Mouse (Mus musculus) limb, embryonic 13.5 days (tissue): Measurements from ENCODE around the gene Mgl2. TPM values are rescaled to one million over a fixed set of nuclear protein-coding genes. Genes with fewer than 3 reads are reported as not detected.

ENCODE experiments used
- ATAC-seq: fragments of 200-750 bp; cut with Nextera tagmentation; 2 replicates; pipeline ENCODE4 v1.8.0; 2017; ENCODE audit warnings: low read depth, moderate number of reproducible peaks, moderate TSS enrichment; ENCODE audit not compliant: low FRiP score
- H3K27ac ChIP-seq: fragments of 300-500 bp; sonication (generic); 2 replicates; pipeline ENCODE4 v1.5.1; 2015; ENCODE audit warnings: inconsistent platforms, mild to moderate bottlenecking, moderate library complexity
- H3K27me3 ChIP-seq: fragments of 300-500 bp; sonication (generic); 2 replicates; pipeline ENCODE4 v1.6.1; 2015; ENCODE audit warnings: mild to moderate bottlenecking, inconsistent platforms
- H3K36me3 ChIP-seq: fragments of 300-500 bp; sonication (generic); 2 replicates; pipeline ENCODE4 v1.6.1; 2015; ENCODE audit warnings: inconsistent platforms, mild to moderate bottlenecking, moderate library complexity
- H3K4me1 ChIP-seq: fragments of 300-500 bp; sonication (generic); 2 replicates; pipeline ENCODE4 v1.6.1; 2015; ENCODE audit warnings: inconsistent platforms
- H3K4me2 ChIP-seq: fragments of 300-500 bp; sonication (generic); replicated peaks from 2 replicates; pipeline ENCODE4 v1.6.1; 2015; ENCODE audit warnings: inconsistent platforms, mild to moderate bottlenecking, moderate library complexity
- H3K4me3 ChIP-seq: fragments of 300-500 bp; sonication (generic); 2 replicates; pipeline ENCODE4 v1.5.1; 2015; ENCODE audit warnings: moderate library complexity, mild to moderate bottlenecking, inconsistent platforms
- H3K9ac ChIP-seq: fragments of 300-500 bp; sonication (generic); 2 replicates; pipeline ENCODE4 v1.6.1; 2015; ENCODE audit warnings: mild to moderate bottlenecking, inconsistent platforms
- H3K9me3 ChIP-seq: fragments of 300-500 bp; sonication (generic); 2 replicates; pipeline ENCODE4 v1.6.1; 2016; ENCODE audit warnings: inconsistent platforms
- WGBS: fragments of 180-500 bp; shearing (Covaris S2); methylation state at CpG from one replicate; pipeline ENCODE4 v1.1.7; 2015; 5-methylcytosine and 5-hydroxymethylcytosine counted together
- polyA plus RNA-seq: library from polyadenylated mRNA; unstranded; fragments of >200 nt; fragmentation: Nextera tagmentation; extraction: Ambion mirVana; gene quantifications from 2 replicates; pipeline ENCODE4 v1.2.1, GENCODE M21; 2015

The Mgl2 gene
- polyA plus RNA-seq, 1 experiment from 2014 or later = 0.25 TPM

DNA sequence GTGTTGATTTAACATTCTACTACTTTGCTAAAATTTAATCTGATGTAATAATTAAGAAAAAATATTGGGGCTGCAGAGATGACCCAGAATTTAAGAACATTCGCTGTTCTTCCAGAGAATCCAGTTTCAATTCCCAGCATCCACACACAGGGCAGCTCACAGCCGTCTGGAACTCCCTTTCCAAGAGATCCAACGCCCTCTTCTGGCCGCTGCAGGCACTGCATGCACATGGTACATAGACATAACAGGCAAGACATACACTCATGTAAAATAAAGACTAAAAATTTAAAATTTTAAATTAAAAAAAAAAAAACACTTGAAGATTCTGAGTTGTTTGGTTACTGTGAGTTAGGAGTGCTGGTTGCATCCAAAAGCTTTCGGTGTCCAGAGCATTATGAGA lies 42.2 kb downstream of the Mgl2 start:
- Histone ChIP-seq H3K36me3 (no peaks in the 10 kb centered on the region), H3K27ac (no peak overlapping the region), H3K9ac (no peak overlapping the region), H3K4me3 (no peak overlapping the region), H3K27me3 (no peaks in the 10 kb centered on the region), H3K4me1 (peaks cover 10% of the 10 kb centered on the region; the same call in 1 of the 2 replicates), H3K9me3 (no peaks in the 10 kb centered on the region), H3K4me2 (no peak overlapping the region)
- WGBS = 54% methylated on average over 5 of the region's 5 CpGs
- ATAC-seq = no peak

DNA sequence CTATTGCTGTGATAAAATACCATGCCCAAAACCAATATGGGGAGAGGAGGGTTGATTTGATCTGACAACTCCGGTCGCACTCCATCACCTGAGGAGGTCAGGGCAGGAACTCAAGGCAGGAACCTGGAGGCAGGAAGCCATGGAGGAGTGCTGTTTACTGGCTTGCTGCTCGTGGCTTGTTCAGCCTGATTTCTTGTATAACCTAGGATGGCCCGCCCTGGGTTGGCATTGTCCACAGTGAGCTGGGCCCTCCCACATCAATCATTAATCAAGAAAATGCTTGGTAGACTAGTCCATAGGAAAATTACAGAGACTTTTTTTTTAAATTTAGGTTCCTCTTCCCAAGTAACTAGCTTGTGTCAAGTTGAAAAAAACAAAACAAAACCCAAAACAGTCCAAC lies 44.4 kb downstream of the Mgl2 start:
- WGBS = 84% methylated on average over 4 of the region's 4 CpGs
- Histone ChIP-seq H3K27me3 (no peaks in the 10 kb centered on the region), H3K4me1 (no peaks in the 10 kb centered on the region), H3K4me2 (no peak overlapping the region), H3K27ac (no peak overlapping the region), H3K4me3 (no peak overlapping the region), H3K9me3 (0 out of 2 replicates have a peak, but pooled peaks cover 3% of the 10 kb centered on the region), H3K36me3 (no peaks in the 10 kb centered on the region), H3K9ac (no peak overlapping the region)
- no peak for ATAC-seq

DNA sequence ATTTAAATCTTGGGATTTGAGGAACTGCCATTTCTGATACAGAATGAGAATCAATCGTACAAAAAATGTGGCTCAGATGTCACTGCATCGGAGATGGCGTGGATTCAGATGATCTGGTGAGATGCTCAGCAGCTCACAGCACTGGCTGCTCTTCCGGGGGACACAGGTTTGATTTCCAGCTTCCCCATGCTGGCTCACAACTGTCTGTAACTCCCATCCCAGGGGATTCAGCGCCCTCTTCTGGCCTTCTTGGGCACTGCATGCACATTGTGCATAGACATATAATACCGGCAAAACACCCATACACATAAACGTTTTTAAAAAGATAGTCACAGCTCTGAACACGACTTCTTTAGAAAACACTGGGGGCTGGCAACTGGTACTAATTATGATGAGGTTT lies 47.5 kb downstream of the Mgl2 start:
- Histone ChIP-seq H3K9me3 (0 out of 2 replicates have a peak, but pooled peaks cover 3% of the 10 kb centered on the region), H3K27me3 (no peaks in the 10 kb centered on the region), H3K4me3 (no peak overlapping the region), H3K27ac (no peak overlapping the region), H3K36me3 (no peaks in the 10 kb centered on the region), H3K4me2 (no peak overlapping the region), H3K4me1 (no peaks in the 10 kb centered on the region), H3K9ac (no peak overlapping the region)
- WGBS = 74% methylated on average over 8 of the region's 8 CpGs
- no peak for ATAC-seq

DNA sequence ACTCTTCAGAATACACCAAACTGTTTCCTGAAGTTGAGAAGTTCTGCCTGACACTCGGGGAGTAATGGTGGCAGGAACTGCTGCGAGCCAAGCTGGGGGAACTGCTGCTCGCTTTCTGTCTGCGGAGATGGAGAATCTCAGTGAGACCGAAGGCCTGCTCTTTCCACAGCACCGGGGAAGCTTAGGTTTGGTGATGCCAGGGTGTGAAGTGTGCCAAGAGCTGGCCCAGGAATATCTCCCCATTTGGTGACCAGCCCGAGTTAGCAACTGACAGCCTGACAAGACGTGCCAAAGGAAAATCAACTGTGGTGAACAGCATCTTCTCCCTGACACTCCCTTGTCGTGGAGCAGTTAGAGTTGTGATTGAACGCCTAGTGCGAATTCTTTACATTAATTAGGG lies 48.2 kb downstream of the Mgl2 start:
- 89% methylated on average over 11 of the region's 11 CpGs for WGBS

DNA sequence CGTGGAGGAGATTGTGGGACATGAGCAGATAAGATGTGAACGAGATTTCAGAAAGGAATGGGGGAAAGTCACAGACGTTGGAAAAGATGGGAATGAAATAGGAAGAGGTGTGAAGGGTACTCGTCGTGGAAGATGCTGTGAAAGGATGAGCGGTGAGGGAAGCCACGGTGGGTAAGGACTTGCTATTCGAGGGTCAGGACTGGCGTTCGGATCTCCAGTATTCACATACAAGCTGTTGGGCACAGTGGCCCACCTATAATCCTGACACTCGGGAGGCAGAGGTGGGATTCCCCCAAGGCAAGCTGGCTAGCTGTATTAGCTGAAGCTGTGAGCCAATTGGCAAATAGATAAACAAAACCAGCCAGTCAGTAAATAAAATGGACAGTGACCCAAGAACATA lies 48.6 kb downstream of the Mgl2 start:
- 77% methylated on average over 11 of the region's 11 CpGs for WGBS
- H3K4me2 ChIP-seq = no peak overlapping the region
- H3K4me3 ChIP-seq = no peak overlapping the region
- no peaks in the 10 kb centered on the region for H3K4me1 ChIP-seq
- H3K27me3 ChIP-seq = no peaks in the 10 kb centered on the region
- H3K9ac ChIP-seq = no peak overlapping the region
- ATAC-seq = no peak
- 0 out of 2 replicates have a peak, but pooled peaks cover 3% of the 10 kb centered on the region for H3K9me3 ChIP-seq
- no peaks in the 10 kb centered on the region for H3K36me3 ChIP-seq
- H3K27ac ChIP-seq = no peak overlapping the region

More for the DNA sequence above, 48.2 kb downstream of the Mgl2 start:
- 0 out of 2 replicates have a peak, but pooled peaks cover 3% of the 10 kb centered on the region for H3K9me3 ChIP-seq
- H3K9ac ChIP-seq = no peak overlapping the region
- H3K27ac ChIP-seq = no peak overlapping the region
- H3K4me3 ChIP-seq = no peak overlapping the region
- H3K27me3 ChIP-seq = no peaks in the 10 kb centered on the region
- ATAC-seq = no peak
- no peaks in the 10 kb centered on the region for H3K4me1 ChIP-seq
- H3K36me3 ChIP-seq = no peaks in the 10 kb centered on the region
- H3K4me2 ChIP-seq = no peak overlapping the region

DNA sequence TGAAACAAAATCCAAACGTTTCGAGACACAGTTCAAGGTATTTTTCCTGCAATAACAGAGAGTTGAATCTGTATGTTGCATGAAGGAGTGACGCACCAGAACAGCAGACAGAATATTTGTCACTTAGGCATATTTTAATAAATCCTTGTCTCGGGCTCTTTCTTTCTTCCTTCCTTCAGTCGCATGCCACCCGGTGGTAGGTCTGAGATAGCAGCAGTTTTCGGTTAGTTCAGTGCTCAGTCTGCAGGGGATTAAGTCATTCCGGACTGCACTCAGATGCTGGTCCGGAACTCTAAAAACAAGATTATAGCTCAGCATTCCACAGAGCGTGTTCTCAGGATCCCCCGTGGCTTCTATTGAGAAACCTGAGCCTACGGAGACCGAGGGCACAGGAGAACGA lies 49.3 kb downstream of the Mgl2 start:
- ATAC-seq = no peak
- Histone ChIP-seq H3K27ac (no peak overlapping the region), H3K4me1 (no peaks in the 10 kb centered on the region), H3K4me3 (no peak overlapping the region), H3K9ac (no peak overlapping the region), H3K27me3 (no peaks in the 10 kb centered on the region), H3K9me3 (0 out of 2 replicates have a peak, but pooled peaks cover 3% of the 10 kb centered on the region), H3K36me3 (no peaks in the 10 kb centered on the region), H3K4me2 (peak overlapping the region; percentile 36; the same call in 1 of the 2 replicates)
- WGBS = 37% methylated on average over 14 of the region's 14 CpGs

DNA sequence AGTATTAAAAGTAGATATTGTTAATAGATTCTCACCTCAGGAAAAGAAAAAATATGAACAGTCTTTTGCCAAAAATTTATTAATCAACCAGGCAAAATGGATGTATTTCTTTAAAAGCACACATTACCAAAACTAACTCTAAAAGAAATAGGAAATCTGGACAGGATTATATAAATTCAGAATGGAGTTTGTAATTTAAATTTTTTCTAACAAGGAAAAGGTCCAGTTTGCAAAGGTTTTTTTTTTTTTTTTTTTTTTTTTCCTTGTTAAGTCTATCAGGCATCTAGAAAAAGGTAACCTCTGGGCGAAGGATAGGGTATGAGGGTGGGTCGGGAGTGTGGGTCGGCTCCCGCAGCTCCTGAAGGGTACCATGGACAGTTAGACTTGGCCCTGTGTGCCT lies 50.4 kb downstream of the Mgl2 start:
- Histone ChIP-seq H3K36me3 (no peaks in the 10 kb centered on the region), H3K9me3 (0 out of 2 replicates have a peak, but pooled peaks cover 3% of the 10 kb centered on the region), H3K27me3 (no peaks in the 10 kb centered on the region), H3K4me1 (no peaks in the 10 kb centered on the region), H3K4me3 (no peak overlapping the region), H3K9ac (no peak overlapping the region), H3K27ac (no peak overlapping the region), H3K4me2 (no peak overlapping the region)
- 85% methylated on average over 4 of the region's 4 CpGs for WGBS
- ATAC-seq = no peak

DNA sequence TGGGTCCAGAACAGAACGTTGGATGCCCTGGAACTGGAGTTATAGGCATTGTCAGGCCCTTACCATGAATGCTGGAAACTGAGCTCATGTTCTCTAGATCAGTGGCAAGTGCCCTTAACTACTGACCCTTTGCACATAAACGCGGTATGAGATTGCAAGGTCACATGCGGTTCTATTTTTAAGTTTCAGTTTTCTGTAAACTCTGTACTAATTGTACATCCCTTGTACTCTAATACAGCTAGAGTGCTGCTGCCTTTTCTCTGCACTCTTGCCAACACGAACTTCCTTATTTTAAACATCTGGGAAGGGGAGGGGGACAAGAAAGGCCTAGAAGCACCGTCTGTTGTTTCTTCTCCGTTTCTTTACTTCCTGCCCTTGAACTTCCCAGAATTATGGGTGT lies 55.0 kb downstream of the Mgl2 start:
- no peaks in the 10 kb centered on the region for H3K4me1 ChIP-seq
- ATAC-seq = no peak
- no peaks in the 10 kb centered on the region for H3K27me3 ChIP-seq
- H3K36me3 ChIP-seq = no peaks in the 10 kb centered on the region
- H3K27ac ChIP-seq = no peak overlapping the region
- no peak overlapping the region for H3K4me3 ChIP-seq
- no peak overlapping the region for H3K4me2 ChIP-seq
- no peak overlapping the region for H3K9ac ChIP-seq
- no peaks in the 10 kb centered on the region for H3K9me3 ChIP-seq
- WGBS = 70% methylated on average over 7 of the region's 7 CpGs

Other genes with a start within 250 kb of the Mgl2 start
- 4.3 and 4.4 TPM in 2 replicates for gene Kctd11, start 248.9 kb upstream of the Mgl2 start, polyA plus RNA-seq
- gene Acap1, start 234.8 kb upstream of the Mgl2 start, polyA plus RNA-seq = 1.1 and 1.5 TPM in 2 replicates
- 16.1 and 19.4 TPM in 2 replicates for gene 2810408A11Rik, start 229.3 kb upstream of the Mgl2 start, polyA plus RNA-seq
- 10.2 and 12.9 TPM in 2 replicates for gene Neurl4, start 229.3 kb upstream of the Mgl2 start, polyA plus RNA-seq
- gene Gps2, start 216.4 kb upstream of the Mgl2 start, polyA plus RNA-seq = 90.0 and 90.1 TPM in 2 replicates
- 1,543 and 1,562 TPM in 2 replicates for gene Eif5a, start 208.4 kb upstream of the Mgl2 start, polyA plus RNA-seq
- 9.3 and 9.7 TPM in 2 replicates for gene Ybx2, start 194.5 kb upstream of the Mgl2 start, polyA plus RNA-seq
- gene Slc2a4, start 182.1 kb upstream of the Mgl2 start, polyA plus RNA-seq = 29.2 and 29.6 TPM in 2 replicates
- 13.4 and 14.4 TPM in 2 replicates for gene Cldn7, start 165.6 kb upstream of the Mgl2 start, polyA plus RNA-seq
- gene Ctdnep1, start 149.2 kb upstream of the Mgl2 start, polyA plus RNA-seq = 30.8 and 31.2 TPM in 2 replicates
- 126 and 134 TPM in 2 replicates for gene Elp5, start 147.8 kb upstream of the Mgl2 start, polyA plus RNA-seq
- gene Gabarap, start 139.2 kb upstream of the Mgl2 start, polyA plus RNA-seq = 499 and 506 TPM in 2 replicates
- 95.9 and 101 TPM in 2 replicates for gene Phf23, start 134.6 kb upstream of the Mgl2 start, polyA plus RNA-seq
- 54.3 and 59.8 TPM in 2 replicates for gene Dvl2, start 129.7 kb upstream of the Mgl2 start, polyA plus RNA-seq
- gene Acadvl, start 114.9 kb upstream of the Mgl2 start, polyA plus RNA-seq = 76.0 and 81.1 TPM in 2 replicates
- gene Dlg4, start 113.4 kb upstream of the Mgl2 start, polyA plus RNA-seq = 14.2 and 14.8 TPM in 2 replicates
- 1.4 and 2.4 TPM in 2 replicates for gene Asgr1, start 76.2 kb upstream of the Mgl2 start, polyA plus RNA-seq
- not detected in 2 replicates for gene Asgr2, start 37.7 kb upstream of the Mgl2 start, polyA plus RNA-seq
- 0.61 and 1.1 TPM in 2 replicates for gene Clec10a, start 25.9 kb downstream of the Mgl2 start, polyA plus RNA-seq
- 1.5 and 1.7 TPM in 2 replicates for gene Slc16a11, start 82.4 kb downstream of the Mgl2 start, polyA plus RNA-seq
- gene Slc16a13, start 90.7 kb downstream of the Mgl2 start, polyA plus RNA-seq = 10.9 and 11.5 TPM in 2 replicates
- gene Bcl6b, start 99.5 kb downstream of the Mgl2 start, polyA plus RNA-seq = 10.0 and 10.3 TPM in 2 replicates
- 203 and 209 TPM in 2 replicates for gene 0610010K14Rik, start 107.6 kb downstream of the Mgl2 start, polyA plus RNA-seq
- 11.6 and 12.1 TPM in 2 replicates for gene Gm21988, start 109.5 kb downstream of the Mgl2 start, polyA plus RNA-seq
- 152 and 162 TPM in 2 replicates for gene Rnasek, start 109.5 kb downstream of the Mgl2 start, polyA plus RNA-seq
- 4.1 TPM in 2 replicates for gene Alox12, start 125.0 kb downstream of the Mgl2 start, polyA plus RNA-seq
- gene Alox12e, start 192.3 kb downstream of the Mgl2 start, polyA plus RNA-seq = not detected in 2 replicates
- 0.05 TPM in 1 of 2 replicates, not detected in the other for gene Alox15, start 221.7 kb downstream of the Mgl2 start, polyA plus RNA-seq